8 mouse cellular contexts compared by ENCODE assay signal in genomic region chr5:113844721-113845120, GRCm38 (mm10). TPM values are rescaled to one million over a fixed set of nuclear protein-coding genes. Genes with fewer than 3 reads are reported as not detected.
DNase-seq lines count a peak whose midpoint lies in the region; ATAC-seq and TF ChIP-seq lines count a peak whose summit lies in the region.

No protein-coding gene starts in this region.

- H3K36me3 ChIP-seq in testis, adult 2 months (ENCODE audit: control insufficient read depth, insufficient read depth, low read length): no peaks in the 10 kb centered on the region
- H3K36me3 ChIP-seq in neural tube, embryonic 15.5 days: peaks cover 79% of the 10 kb centered on the region

- no peak for DNase-seq in testis, postnatal 14 days (ENCODE audit: low spot score)
- peak; percentile 85 for DNase-seq in brain, adult 2 months (ENCODE audit: low read depth, low spot score)
- peak; percentile 73 to 74 for DNase-seq in frontal cortex, postnatal 36 days (ENCODE audit: low spot score in 2 of 2)
- peak; percentile 42 to 72 for DNase-seq in layer of hippocampus, adult 18-20 months (ENCODE audit: low spot score in 2 of 2)
- DNase-seq in lung, postnatal 10 days: peak; percentile 89
- peak; percentile 67 for DNase-seq in spleen, adult 12 weeks (ENCODE audit: low spot score)

- 74% methylated on average over 7 of the region's 7 CpGs for WGBS in neural tube, embryonic 15.5 days

- no peak overlapping the region for H3K4me3 ChIP-seq in testis, adult 2 months (ENCODE audit: control insufficient read depth, low read depth, low read length)
- no peak overlapping the region for H3K4me3 ChIP-seq in neural tube, embryonic 15.5 days (replicated peaks)

- H3K4me2 ChIP-seq in neural tube, embryonic 15.5 days: no peak overlapping the region

- H3K27me3 ChIP-seq in testis, adult 2 months (ENCODE audit: control insufficient read depth, insufficient read depth, low read length): no peaks in the 10 kb centered on the region
- no peaks in the 10 kb centered on the region for H3K27me3 ChIP-seq in neural tube, embryonic 15.5 days (replicated peaks)

- TF ChIP-seq CTCF in testis, adult 2 months (IDR thresholded peaks at IDR 0.05; ENCODE audit: control insufficient read depth, insufficient read depth, insufficient replicate concordance, low read depth, low read length): peak; percentile 19; the same call in 1 of the 2 replicates

- no peak overlapping the region for H3K27ac ChIP-seq in testis, adult 2 months (ENCODE audit: control insufficient read depth, insufficient read depth, low read depth, low read length)
- no peak overlapping the region for H3K27ac ChIP-seq in neural tube, embryonic 15.5 days (replicated peaks)

- no peak for ATAC-seq in neural tube, embryonic 15.5 days (ENCODE audit: low FRiP score)

- no peak for TF ChIP-seq POLR2A in testis, adult 2 months (IDR thresholded peaks at IDR 0.05; ENCODE audit: control insufficient read depth, low read depth, low read length)

- H3K9ac ChIP-seq in neural tube, embryonic 15.5 days (replicated peaks): no peak overlapping the region

- no peaks in the 10 kb centered on the region for H3K9me3 ChIP-seq in neural tube, embryonic 15.5 days (replicated peaks)

- no peaks in the 10 kb centered on the region for H3K4me1 ChIP-seq in testis, adult 2 months (ENCODE audit: control insufficient read depth, insufficient read depth, low read length)
- H3K4me1 ChIP-seq in neural tube, embryonic 15.5 days: no peaks in the 10 kb centered on the region

RNA-seq across cellular contexts. Expression of gene Selplg, which starts 12.3 kb away (rescaled TPM):
- polyA plus RNA-seq in testis, adult 2 months (2012; rRNA removed): 11.7 and 12.9 TPM in 2 replicates
- total RNA-seq in layer of hippocampus, adult 18-20 months (2021): 10 to 100 TPM; 34.7 to 38.4 TPM
- 2.3 and 27.7 TPM in 2 replicates for polyA plus RNA-seq in neural tube, embryonic 15.5 days (2015; fragmentation: Nextera tagmentation; extraction: Ambion mirVana)

RNA-seq across cellular contexts. Expression of gene Tmem119, which starts 44.4 kb away (rescaled TPM):
- polyA plus RNA-seq in testis, adult 2 months (2012; rRNA removed): 0.38 and 0.59 TPM in 2 replicates
- total RNA-seq in layer of hippocampus, adult 18-20 months (2021): 10 to 100 TPM; 25.9 to 29.0 TPM
- polyA plus RNA-seq in neural tube, embryonic 15.5 days (2015; fragmentation: Nextera tagmentation; extraction: Ambion mirVana): 12.1 and 23.1 TPM in 2 replicates
